Mouse (Mus musculus) monocyte, adult 2 months (primary cell): Measurements from ENCODE around the gene 4933421I07Rik.

Source experiments
- DNase-seq, 2 experiments: peaks; one replicate each; pipeline ENCODE4 v3.0.0; 2022; ENCODE audit warnings: low spot score in 2 of 2, low read depth in 1 of 2

4933421I07Rik gene

DNA sequence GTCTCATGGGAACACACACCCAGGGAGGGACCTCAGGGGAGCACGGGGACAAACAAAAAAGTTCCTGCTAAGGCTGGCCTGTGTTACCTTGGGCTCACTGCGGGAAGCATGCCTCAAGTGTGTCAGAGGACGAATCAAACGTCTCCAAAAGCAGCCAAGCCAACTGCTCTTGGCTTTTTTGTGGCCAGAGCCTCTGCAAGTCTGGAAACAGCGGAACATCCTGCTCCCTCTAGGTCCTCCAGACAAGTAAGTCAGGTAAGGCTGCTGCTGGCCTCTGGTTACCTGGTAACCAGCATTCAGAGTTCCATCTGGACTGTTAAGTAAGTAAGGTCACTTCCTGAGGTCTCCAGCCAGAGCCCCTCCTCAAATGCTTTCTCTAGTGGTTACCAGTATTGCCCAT lies at the start of gene 4933421I07Rik:
Gene 4933421I07Rik, minus strand, starts transcription at position 271 of the 400 bp plus-strand sequence.
- DNase-seq, result no peak

DNA sequence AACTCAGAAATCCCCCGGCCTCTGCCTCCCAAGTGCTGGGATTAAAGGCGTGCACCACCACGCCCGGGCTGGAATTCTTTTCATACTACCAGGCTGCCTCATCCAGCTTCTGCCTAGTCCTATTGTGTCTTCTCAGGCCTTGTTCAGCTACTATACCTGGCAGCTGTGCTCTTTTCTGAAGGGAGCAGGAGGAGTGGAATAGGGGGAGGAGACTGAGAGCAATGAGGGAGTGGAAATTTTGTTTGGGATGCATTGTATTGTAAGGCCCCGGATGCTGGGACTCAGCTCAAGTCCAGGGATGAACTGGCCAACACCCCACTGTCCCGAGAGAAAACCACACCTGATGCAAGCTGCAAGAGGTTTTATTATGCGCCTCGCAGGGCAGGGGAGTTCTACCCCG lies 49.4 kb upstream of the 4933421I07Rik start:
- no peak for DNase-seq

DNA sequence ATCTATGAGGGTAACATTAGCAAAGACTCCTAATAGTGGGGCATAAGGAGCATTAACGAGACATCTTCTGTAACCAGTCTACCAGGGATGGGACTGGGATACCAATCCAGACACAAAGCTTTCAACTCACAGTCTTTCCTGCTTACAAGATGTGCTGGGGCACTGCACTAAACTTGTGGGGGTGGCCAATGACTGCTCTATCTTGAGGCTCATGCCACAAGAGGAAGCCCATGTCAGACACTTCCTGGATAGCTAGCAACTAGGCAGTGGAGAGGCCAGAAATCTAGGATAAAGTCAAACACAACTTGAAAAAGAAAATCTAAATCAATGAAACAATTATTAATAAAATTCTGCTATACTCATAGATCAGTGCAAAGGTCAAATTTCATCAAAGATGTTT lies 48.3 kb upstream of the 4933421I07Rik start:
- DNase-seq, result no peak

DNA sequence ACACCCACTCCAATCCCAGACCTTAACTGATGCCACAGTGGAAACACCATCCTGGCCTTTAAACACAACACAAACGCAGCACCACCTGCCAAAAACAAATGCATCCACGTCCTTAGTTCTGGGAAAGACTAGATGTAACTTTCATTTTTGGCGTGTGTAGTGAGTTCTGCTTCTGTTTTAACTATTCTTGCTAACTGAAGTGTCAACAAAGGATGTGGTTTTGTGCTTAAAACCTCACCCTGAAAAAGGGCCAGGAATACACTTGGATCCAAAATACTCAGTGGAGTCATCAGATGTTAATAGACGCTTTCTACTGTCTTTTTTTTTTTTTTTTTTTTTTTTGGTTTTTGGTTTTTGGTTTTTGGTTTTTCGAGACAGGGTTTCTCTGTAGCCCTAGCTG lies 42.9 kb upstream of the 4933421I07Rik start:
- no peak for DNase-seq

DNA sequence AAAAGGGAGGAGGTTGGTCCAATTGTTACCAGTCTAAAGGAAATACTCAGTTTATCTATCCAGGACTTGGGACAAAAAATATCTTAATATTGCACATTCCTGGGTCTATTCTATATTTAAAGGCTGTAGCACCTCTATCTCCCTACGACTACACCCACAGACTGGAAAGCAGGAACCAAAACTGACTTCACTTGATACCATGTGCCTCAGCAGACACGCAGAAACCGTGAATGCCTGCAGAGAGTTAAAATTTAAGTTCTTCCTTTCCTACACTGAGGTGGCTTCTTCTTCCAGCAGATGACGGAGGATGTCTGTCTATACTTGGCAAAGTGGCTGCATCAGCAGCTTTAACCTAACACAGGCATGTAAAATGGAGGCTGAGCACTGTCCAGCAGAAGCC lies 42.4 kb upstream of the 4933421I07Rik start:
- no peak for DNase-seq

DNA sequence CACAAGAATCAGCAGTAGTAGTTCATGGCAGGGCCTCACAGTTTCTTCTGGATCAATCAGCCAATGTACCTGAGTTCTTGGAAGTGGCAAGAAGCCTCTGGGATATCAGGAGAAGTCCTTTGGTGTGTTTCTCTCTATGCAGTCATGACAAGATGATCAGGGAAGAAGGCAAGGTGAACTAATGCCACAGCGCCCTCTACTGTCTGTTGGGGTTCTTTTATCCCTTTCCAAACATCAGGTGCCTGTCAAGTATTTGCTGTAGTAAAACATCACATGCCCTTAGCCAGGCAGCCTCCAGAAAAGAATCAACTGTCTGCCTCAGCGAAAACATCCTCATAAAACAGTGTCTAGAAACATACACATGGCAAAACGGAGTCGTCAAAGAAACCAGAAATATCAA lies 6.7 kb upstream of the 4933421I07Rik start:
- no peak for DNase-seq

DNA sequence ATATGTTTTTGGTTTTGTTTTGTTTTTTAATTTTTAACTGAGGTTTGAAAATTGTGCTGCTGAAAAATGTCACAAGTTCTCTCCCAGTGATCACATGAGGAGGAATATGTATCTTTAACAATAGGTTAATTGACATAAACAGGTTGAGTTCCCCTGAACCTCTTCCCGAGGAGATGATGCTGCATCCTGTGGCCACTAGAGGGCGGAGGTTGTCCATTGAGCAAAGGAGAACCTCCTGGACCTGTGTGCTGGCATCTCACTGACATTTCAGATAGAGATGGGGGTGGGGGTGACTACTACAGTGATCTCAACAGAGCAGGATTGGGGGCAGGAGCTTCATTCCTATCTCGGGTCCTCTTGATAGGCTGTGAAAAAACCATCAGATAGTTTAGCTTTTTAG lies 2.7 kb upstream of the 4933421I07Rik start:
- no peak for DNase-seq

DNA sequence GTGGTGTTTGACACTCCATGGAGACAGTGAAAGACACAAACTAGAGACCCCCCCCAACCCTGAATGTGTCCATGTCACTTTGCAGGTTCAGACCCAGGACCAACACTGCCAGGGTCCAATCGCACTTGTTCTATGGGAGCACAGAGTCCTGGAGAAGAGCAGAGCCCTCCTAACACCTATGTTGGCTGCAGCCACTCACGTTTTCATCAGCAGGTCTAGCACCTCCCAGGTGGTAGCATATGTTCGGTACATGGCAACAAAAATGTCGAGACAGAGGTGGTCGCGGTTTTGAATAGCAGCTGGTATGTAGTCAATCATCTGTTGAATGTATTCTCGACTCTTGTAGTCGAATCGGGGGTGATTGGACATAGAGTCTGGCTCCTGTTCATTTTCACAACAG lies 568 bp downstream of the 4933421I07Rik start:
- DNase-seq, result no peak
